Mouse (Mus musculus) liver, embryonic 14.5 days (tissue): ENCODE results near the gene Atxn3. TPM values are rescaled to one million over a fixed set of nuclear protein-coding genes. Genes with fewer than 3 reads are reported as not detected.

Experiments
- ATAC-seq: fragments of 200-750 bp; cut with Nextera tagmentation; 2 replicates; pipeline ENCODE4 v1.8.0; 2017; ENCODE audit warnings: moderate number of reproducible peaks, mild to moderate bottlenecking, moderate library complexity; ENCODE audit not compliant: insufficient read depth
- DNase-seq, 3 experiments: peaks; one replicate each; pipeline ENCODE4 v3.0.0-alpha.2; 2012 to 2013; ENCODE audit warnings: low read depth in 3 of 3, low spot score in 3 of 3
- H3K27ac ChIP-seq: fragments of 300-500 bp; sonication (generic); 2 replicates; pipeline ENCODE4 v1.5.1; 2014; ENCODE audit warnings: moderate library complexity, mild to moderate bottlenecking, control low read depth, inconsistent platforms
- H3K27me3 ChIP-seq: fragments of 300-500 bp; sonication (generic); 2 replicates; pipeline ENCODE4 v1.6.1; 2014; ENCODE audit warnings: mild to moderate bottlenecking, low read length, moderate library complexity; ENCODE audit not compliant: control insufficient read depth, insufficient read depth
- H3K36me3 ChIP-seq: fragments of 300-500 bp; sonication (generic); replicated peaks from 2 replicates; pipeline ENCODE4 v1.6.1; 2014; ENCODE audit warnings: low read depth; ENCODE audit not compliant: control insufficient read depth, insufficient read depth
- H3K4me1 ChIP-seq, 2 experiments: fragments of 200-500 bp in 1 of 2; fragments of 300-500 bp in 1 of 2; sonication (generic) in 1 of 2; replicated peaks; 2 replicates each; pipeline ENCODE4 v1.6.1; 2012 to 2014; ENCODE audit warnings: antibody characterized with exemption in 1 of 2, inconsistent platforms in 1 of 2, low read length in 1 of 2; ENCODE audit not compliant: control insufficient read depth in 2 of 2, insufficient read depth in 2 of 2
- H3K4me2 ChIP-seq: fragments of 300-500 bp; sonication (generic); 2 replicates; pipeline ENCODE4 v1.6.1; 2014; ENCODE audit warnings: low read depth, mild to moderate bottlenecking, control low read depth, moderate library complexity
- H3K4me3 ChIP-seq, 2 experiments: fragments of 200-500 bp in 1 of 2; fragments of 300-500 bp in 1 of 2; sonication (generic) in 1 of 2; 2 replicates each; pipeline ENCODE4 v1.5.1; 2012 to 2014; ENCODE audit warnings: low read depth in 2 of 2, low read length in 2 of 2, mild to moderate bottlenecking in 2 of 2, control low read depth in 1 of 2, inconsistent platforms in 1 of 2, moderate library complexity in 1 of 2; ENCODE audit not compliant: insufficient read depth in 1 of 2
- H3K9ac ChIP-seq: fragments of 300-500 bp; sonication (generic); replicated peaks from 2 replicates; pipeline ENCODE4 v1.6.1; 2014; ENCODE audit warnings: mild to moderate bottlenecking, control low read depth, moderate library complexity
- H3K9me3 ChIP-seq: fragments of 300-500 bp; sonication (generic); 2 replicates; pipeline ENCODE4 v1.6.1; 2016; ENCODE audit warnings: low read length, mixed read lengths; ENCODE audit not compliant: control insufficient read depth
- CTCF ChIP-seq: IDR thresholded peaks from 2 replicates; pipeline ENCODE4 v1.5.1; 2016; ENCODE audit warnings: antibody characterized with exemption, low read depth, control low read depth
- EP300 ChIP-seq: IDR thresholded peaks from 2 replicates; pipeline ENCODE4 v1.6.1; 2016; ENCODE audit warnings: antibody characterized with exemption, low read depth
- WGBS: fragments of 180-500 bp; shearing (Covaris S2); extraction: QIAGEN DNeasy Blood & Tissue Kit; methylation state at CpG from one replicate; pipeline ENCODE4 v1.1.7; 2014; ENCODE audit not compliant: insufficient replicate concordance; 5-methylcytosine and 5-hydroxymethylcytosine counted together
- polyA plus RNA-seq, 2 experiments: library from polyadenylated mRNA; depleted of rRNA in 1 of 2; stranded (reverse) in 1 of 2; unstranded in 1 of 2; fragments of >200 nt; fragmentation: Nextera tagmentation in 1 of 2; extraction: Ambion mirVana in 1 of 2; gene quantifications; 2 replicates each; pipeline versions ENCODE4 v1.2.1 to v1.2.3; 2012 to 2014

Atxn3 gene
- polyA plus RNA-seq, 2 experiments, result 5.5 to 9.9 TPM

- TF ChIP-seq CTCF (peak; percentile 26; the same call in 1 of the 2 replicates), EP300 (no peak)
- DNase-seq, result no peak
- Histone ChIP-seq H3K4me1 (peaks cover 3 to 4% of the 10 kb centered on the region in 2 experiments), H3K9ac (no peak overlapping the region), H3K4me3 (no peak overlapping the region), H3K27ac (no peak overlapping the region), H3K9me3 (no peaks in the 10 kb centered on the region), H3K36me3 (peaks cover 70% of the 10 kb centered on the region), H3K4me2 (no peak overlapping the region), H3K27me3 (no peaks in the 10 kb centered on the region)
- no peak for ATAC-seq
- WGBS, result 54% methylated on average over 3 of the region's 3 CpGs
These were observed 27.1 kb upstream of the Atxn3 start for GRCm38 (mm10) chr12:101985110-101985509.

- Histone ChIP-seq H3K4me1 (peaks cover 14 to 18% of the 10 kb centered on the region in 2 experiments), H3K27me3 (no peaks in the 10 kb centered on the region), H3K27ac (no peak overlapping the region), H3K4me2 (no peak overlapping the region), H3K4me3 (no peak overlapping the region), H3K9me3 (no peaks in the 10 kb centered on the region), H3K9ac (no peak overlapping the region), H3K36me3 (peaks cover 51% of the 10 kb centered on the region)
- TF ChIP-seq EP300, result no peak
- 87% methylated on average over 9 of the region's 9 CpGs for WGBS
- DNase-seq (no peak), ATAC-seq (no peak)
These were observed 24.9 kb upstream of the Atxn3 start for GRCm38 (mm10) chr12:101982977-101983376.

GRCm38 (mm10) chr12:101981559-101981958 is 23.5 kb upstream of the Atxn3 start:
- DNase-seq (no peak), ATAC-seq (no peak)
- 76% methylated on average over 2 of the region's 2 CpGs for WGBS
- Histone ChIP-seq H3K36me3 (peaks cover 40% of the 10 kb centered on the region), H3K4me1 (peaks cover 25 to 32% of the 10 kb centered on the region in 2 experiments), H3K27me3 (no peaks in the 10 kb centered on the region), H3K9me3 (no peaks in the 10 kb centered on the region), H3K9ac (no peak overlapping the region), H3K4me3 (no peak overlapping the region), H3K4me2 (no peak overlapping the region), H3K27ac (no peak overlapping the region)
- no peak for TF ChIP-seq EP300
- no peak for TF ChIP-seq CTCF

GRCm38 (mm10) chr12:101980266-101980665 is 22.2 kb upstream of the Atxn3 start:
- Histone ChIP-seq H3K27ac (peak overlapping the region; percentile 16), H3K4me1 (peaks cover 25 to 32% of the 10 kb centered on the region in 2 experiments), H3K4me3 (no peak overlapping the region), H3K27me3 (no peaks in the 10 kb centered on the region), H3K4me2 (peak overlapping the region; percentile 40), H3K36me3 (peaks cover 32% of the 10 kb centered on the region), H3K9ac (peak overlapping the region; percentile 5), H3K9me3 (no peaks in the 10 kb centered on the region)
- ATAC-seq (no peak), DNase-seq (peak in 1 of 3 experiments; percentile 37)
- TF ChIP-seq CTCF, result no peak
- no peak for TF ChIP-seq EP300
- WGBS, result 13% methylated on average over 5 of the region's 5 CpGs

- peak overlapping the region; percentile 40 for H3K4me2 ChIP-seq
- H3K9me3 ChIP-seq, result no peaks in the 10 kb centered on the region
- no peak overlapping the region for H3K4me3 ChIP-seq
- peak overlapping the region; percentile 5; the same call in 1 of the 2 replicates for H3K9ac ChIP-seq
- peak overlapping the region; percentile 16 for H3K27ac ChIP-seq
- H3K27me3 ChIP-seq, result no peaks in the 10 kb centered on the region
- TF ChIP-seq EP300, result peak; percentile 42
- no peak for TF ChIP-seq CTCF
- DNase-seq, result no peak
- WGBS, result 38% methylated on average over 8 of the region's 8 CpGs
- H3K4me1 ChIP-seq, result peaks cover 26 to 33% of the 10 kb centered on the region in 2 experiments
- ATAC-seq, result no peak
- peaks cover 22% of the 10 kb centered on the region for H3K36me3 ChIP-seq
These were observed 21.2 kb upstream of the Atxn3 start for GRCm38 (mm10) chr12:101979213-101979750.
